Mouse (Mus musculus): Measurements from ENCODE around the gene Tdrd5.
"Not testable (repeated sequence)": the region's sequence is repeated elsewhere in the genome, so short reads cannot be mapped to it uniquely, and the experiment has no call there.

Gene Tdrd5

GRCm38 (mm10) chr1:156302911-156303749, at the start of gene Tdrd5:
Tdrd5 (minus strand) TSS chr1:156303664.
- CTCF ChIA-PET, result no interaction called here

GRCm38 (mm10) chr1:156352466-156352865, 49.0 kb upstream of the Tdrd5 start:
- CTCF ChIA-PET, result interaction anchor here (0.5 kb wide), 1 partner anchor 292 kb away, joined by 3 read pairs; no protein-coding TSS in a partner anchor

GRCm38 (mm10) chr1:156350441-156350840, 47.0 kb upstream of the Tdrd5 start:
- CTCF ChIA-PET, result no interaction called here

GRCm38 (mm10) chr1:156349031-156349430, 45.6 kb upstream of the Tdrd5 start:
- CTCF ChIA-PET, result no interaction called here

- CTCF ChIA-PET, result no interaction called here
Observed at GRCm38 (mm10) chr1:156345633-156346032, 42.2 kb upstream of the Tdrd5 start.

GRCm38 (mm10) chr1:156344433-156344832, 41.0 kb upstream of the Tdrd5 start:
- CTCF ChIA-PET, result no interaction called here

- CTCF ChIA-PET, result no interaction called here
Observed at GRCm38 (mm10) chr1:156340847-156341246, 37.4 kb upstream of the Tdrd5 start.

- CTCF ChIA-PET, result no interaction called here
Observed at GRCm38 (mm10) chr1:156323126-156323525, 19.7 kb upstream of the Tdrd5 start.

GRCm38 (mm10) chr1:156310630-156311029, 7.2 kb upstream of the Tdrd5 start, which contains the start of gene Nphs2:
Nphs2 (plus strand) TSS chr1:156310727.
- CTCF ChIA-PET, result no interaction called here

GRCm38 (mm10) chr1:156308595-156308994, 5.1 kb upstream of the Tdrd5 start:
- CTCF ChIA-PET, result no interaction called here

- CTCF ChIA-PET, result no interaction called here
Observed at GRCm38 (mm10) chr1:156290016-156290415, 13.4 kb downstream of the Tdrd5 start.

GRCm38 (mm10) chr1:156289222-156289587, 14.3 kb downstream of the Tdrd5 start:
- CTCF ChIA-PET, result not testable (repeated sequence)

- CTCF ChIA-PET, result no interaction called here
Observed at GRCm38 (mm10) chr1:156288556-156289221, 14.8 kb downstream of the Tdrd5 start.

- CTCF ChIA-PET, result no interaction called here
Observed at GRCm38 (mm10) chr1:156285541-156285896, 17.9 kb downstream of the Tdrd5 start.

GRCm38 (mm10) chr1:156284851-156285540, 18.5 kb downstream of the Tdrd5 start:
- CTCF ChIA-PET, result no interaction called here

GRCm38 (mm10) chr1:156284207-156284606, 19.3 kb downstream of the Tdrd5 start:
- CTCF ChIA-PET, result no interaction called here

GRCm38 (mm10) chr1:156280131-156280530, 23.3 kb downstream of the Tdrd5 start:
- CTCF ChIA-PET, result no interaction called here

GRCm38 (mm10) chr1:156273647-156274046, 29.8 kb downstream of the Tdrd5 start:
- CTCF ChIA-PET, result no interaction called here

- CTCF ChIA-PET, result no interaction called here
Observed at GRCm38 (mm10) chr1:156271654-156272053, 31.8 kb downstream of the Tdrd5 start.

GRCm38 (mm10) chr1:156270471-156270870, 33.0 kb downstream of the Tdrd5 start:
- CTCF ChIA-PET, result no interaction called here

- CTCF ChIA-PET, result not testable (repeated sequence)
Observed at GRCm38 (mm10) chr1:156268546-156268945, 34.9 kb downstream of the Tdrd5 start.

GRCm38 (mm10) chr1:156263946-156264345, 39.5 kb downstream of the Tdrd5 start:
- CTCF ChIA-PET, result no interaction called here

GRCm38 (mm10) chr1:156263352-156263751, 40.1 kb downstream of the Tdrd5 start:
- CTCF ChIA-PET, result no interaction called here

Data from spleen, embryonic (tissue).